Mouse (Mus musculus) gastrocnemius, postnatal 14 days (tissue): ENCODE results near the gene Cox7a2. TPM values are rescaled to one million over a fixed set of nuclear protein-coding genes. Genes with fewer than 3 reads are reported as not detected.

ENCODE experiments used
- DNase-seq: peaks from one replicate; pipeline ENCODE4 v3.0.0; 2021; ENCODE audit warnings: mixed read lengths
- intact Hi-C: fragments of 180-260 bp; cut with DNase I; formaldehyde crosslinking; loops from one replicate; pipeline ENCODE4 v1.15.1; 2025; ENCODE audit warnings: low total_unique reads
- total RNA-seq, 2 experiments: library from RNA; stranded (reverse); gene quantifications; 2 replicates each; pipeline ENCODE4 v1.2.3; 2021

Cox7a2 gene
- total RNA-seq, 2 experiments from 2014 or later: 494 to 598 TPM

DNA sequence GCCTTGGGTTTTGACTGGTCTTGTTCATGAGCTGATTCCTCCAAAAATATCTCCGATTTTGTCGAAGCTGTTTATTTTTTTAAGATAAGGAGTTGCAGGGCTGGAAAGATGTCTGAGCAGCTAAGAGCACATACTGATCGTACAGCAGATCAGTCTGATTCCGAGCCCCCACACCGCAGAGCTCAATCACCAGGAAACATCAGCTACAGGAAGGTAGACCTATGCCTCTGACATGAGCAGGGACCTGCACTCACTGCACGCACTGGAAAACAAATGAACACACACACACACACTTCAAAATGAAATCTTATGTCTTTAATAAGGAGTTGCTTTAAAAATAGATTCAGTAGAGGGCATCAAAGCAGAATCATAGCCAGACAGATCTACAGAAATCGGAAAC, 9.0 kb downstream of the Cox7a2 start:
- intact Hi-C loops: no loop called here
- DNase-seq: no peak

- intact Hi-C loops: no loop called here
- no peak for DNase-seq
These were observed 14.6 kb downstream of the Cox7a2 start for GRCm38 (mm10) chr9:79745036-79745435.

GRCm38 (mm10) chr9:79735608-79736007, 24.1 kb downstream of the Cox7a2 start:
- intact Hi-C loops: no loop called here
- no peak for DNase-seq

DNA sequence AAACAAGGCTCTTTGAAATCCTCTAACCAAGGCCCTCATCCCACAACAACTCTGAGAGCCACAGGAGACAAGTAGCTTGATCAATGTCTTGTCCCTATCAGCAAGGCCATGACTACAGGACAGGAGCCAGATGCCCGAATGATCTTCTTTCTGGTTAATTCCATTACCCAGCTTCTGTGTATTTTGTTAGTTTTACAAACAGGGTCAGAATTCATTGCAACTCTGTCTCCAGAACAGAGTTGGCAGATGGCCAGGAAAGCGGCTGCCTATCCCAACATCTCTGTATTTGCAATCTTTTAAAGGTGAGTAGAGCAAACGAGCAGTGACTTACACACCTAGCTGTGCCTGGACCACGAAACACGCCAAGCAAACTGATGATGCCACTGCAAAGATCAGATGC, 29.4 kb downstream of the Cox7a2 start:
- intact Hi-C loops: no loop called here
- no peak for DNase-seq

DNA sequence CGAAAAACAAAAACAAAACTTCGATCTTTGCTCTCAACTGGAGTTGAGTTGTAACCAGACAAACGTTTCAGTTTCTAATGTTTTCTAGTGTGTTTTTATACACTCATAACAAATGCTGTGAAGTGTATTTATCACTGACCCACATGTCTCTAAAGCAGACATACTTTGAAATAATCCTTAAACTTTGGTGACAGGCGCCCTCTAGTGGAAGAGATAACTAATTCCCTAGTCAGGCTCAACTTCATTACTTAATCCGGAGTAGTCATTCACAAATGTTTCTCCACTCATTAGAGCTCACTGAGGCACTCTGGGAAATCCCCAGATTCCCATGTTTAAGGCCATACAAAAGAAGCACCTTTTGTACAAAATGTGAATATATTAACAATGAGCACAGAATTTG, 36.6 kb downstream of the Cox7a2 start:
- no peak for DNase-seq
- intact Hi-C loops: loop anchor here (5.0 kb wide), 2 partner anchors 936 to 951 kb away; no protein-coding TSS in a partner anchor

DNA sequence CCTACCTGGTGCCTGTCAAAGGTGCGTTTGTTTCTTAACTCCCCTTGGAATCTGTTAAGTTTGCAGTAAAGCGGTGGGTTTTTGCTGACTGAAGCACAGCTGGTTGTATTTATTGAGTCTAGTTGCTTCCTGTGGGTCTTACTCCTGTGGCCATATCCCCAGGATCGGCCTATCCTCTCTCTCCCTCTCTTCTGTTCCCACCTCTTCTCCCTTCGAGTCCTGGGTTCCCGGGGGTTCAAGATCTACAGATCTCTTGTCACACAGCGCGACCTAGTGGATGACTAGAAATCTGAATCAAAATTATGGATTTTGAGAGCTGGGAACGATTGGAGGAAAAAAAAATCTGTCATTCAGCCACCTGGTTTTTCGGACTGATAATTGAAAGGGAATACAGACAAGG, 38.6 kb downstream of the Cox7a2 start:
- peak; percentile 60 for DNase-seq
- intact Hi-C loops: loop anchor here (5.0 kb wide), 2 partner anchors 934 to 949 kb away; no protein-coding TSS in a partner anchor

DNA sequence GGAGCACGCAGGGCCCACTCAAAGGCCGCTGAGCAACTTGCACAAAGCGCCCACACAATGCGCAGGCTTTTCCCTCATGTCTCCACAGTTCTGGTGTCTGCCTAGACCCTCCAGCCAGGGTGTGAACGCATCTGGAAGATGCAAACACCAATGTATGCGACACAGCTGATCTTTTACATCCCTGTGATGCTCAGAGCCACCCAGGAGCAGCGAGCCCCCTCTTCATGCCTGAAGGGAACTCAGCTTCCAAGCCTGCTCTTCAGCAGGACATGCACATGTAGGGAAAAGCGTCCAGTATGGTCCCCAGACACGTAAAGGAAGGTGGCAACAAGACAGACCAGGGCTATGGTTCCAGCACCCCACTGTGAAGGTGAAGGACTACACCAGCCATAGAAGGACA, 39.5 kb downstream of the Cox7a2 start:
- DNase-seq: no peak

GRCm38 (mm10) chr9:79719451-79719850, 40.2 kb downstream of the Cox7a2 start:
- peak; percentile 44 for DNase-seq
- intact Hi-C loops: loop anchor here (5.0 to 10.0 kb wide), 2 partner anchors 615 to 672 kb away; no protein-coding TSS in a partner anchor

More for the DNA sequence above, 39.5 kb downstream of the Cox7a2 start:
- intact Hi-C loops: loop anchor here (5.0 kb wide), 2 partner anchors 933 to 948 kb away; no protein-coding TSS in a partner anchor

GRCm38 (mm10) chr9:79718481-79719370, 41.0 kb downstream of the Cox7a2 start, which contains the start of gene Col12a1:
Col12a1 (minus strand) TSS chr9:79718831.
- intact Hi-C loops: loop anchor here (5.0 to 10.0 kb wide), 2 partner anchors 614 to 671 kb away; no protein-coding TSS in a partner anchor
- peak; percentile 80 for DNase-seq

- DNase-seq: no peak
- intact Hi-C loops: loop anchor here (5.0 to 10.0 kb wide), 2 partner anchors 613 to 671 kb away; no protein-coding TSS in a partner anchor
These were observed 41.7 kb downstream of the Cox7a2 start for GRCm38 (mm10) chr9:79717836-79718475.

DNA sequence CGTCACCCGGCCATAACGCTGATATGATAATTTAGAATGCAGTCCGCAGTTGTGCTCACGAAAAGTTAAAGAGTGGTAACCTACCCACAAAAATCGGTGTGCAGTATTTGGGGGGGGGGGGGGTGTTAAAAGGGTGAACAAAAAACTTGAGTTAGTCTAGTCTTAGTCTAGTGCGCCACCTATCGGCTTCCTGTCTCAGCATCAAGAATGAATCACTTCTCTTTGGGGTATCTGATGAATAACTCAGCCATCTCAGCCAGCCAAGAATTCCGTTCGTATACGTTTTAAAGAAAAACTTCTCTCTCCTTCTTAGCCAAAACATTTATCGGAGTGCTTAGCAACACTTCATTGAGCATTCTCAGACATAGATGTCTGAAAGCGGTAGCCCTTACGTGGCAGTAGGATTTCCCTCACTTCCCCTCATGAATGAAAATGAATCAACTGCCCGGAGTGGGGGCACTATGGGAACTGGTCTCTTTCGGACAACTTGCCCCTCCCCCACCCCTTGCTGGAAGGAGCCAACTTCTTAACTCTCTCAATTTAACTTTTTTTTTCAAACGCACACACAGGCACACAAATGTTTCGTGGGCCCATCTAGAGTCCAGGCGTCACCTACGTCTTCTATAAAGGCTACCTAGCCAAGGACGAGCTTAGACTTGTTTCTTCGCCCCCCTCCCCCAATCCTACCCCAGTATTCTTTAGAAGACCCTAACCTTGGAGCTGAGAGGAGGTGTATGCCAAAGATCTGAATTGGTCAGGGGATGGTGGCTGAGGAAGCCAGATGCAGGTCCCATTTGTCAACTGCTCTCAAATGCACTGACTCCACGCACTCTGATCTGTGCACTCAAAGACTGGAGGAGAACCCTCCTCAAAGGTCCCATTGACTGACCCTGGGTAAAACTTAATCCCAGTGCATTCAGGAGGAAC, 42.5 kb downstream of the Cox7a2 start:
- peak; percentile 69 for DNase-seq
- intact Hi-C loops: loop anchor here (5.0 to 10.0 kb wide), 2 partner anchors 612 to 670 kb away; no protein-coding TSS in a partner anchor

GRCm38 (mm10) chr9:79716496-79716895, 43.2 kb downstream of the Cox7a2 start:
- DNase-seq: no peak
- intact Hi-C loops: loop anchor here (5.0 to 10.0 kb wide), 2 partner anchors 612 to 669 kb away; no protein-coding TSS in a partner anchor

DNA sequence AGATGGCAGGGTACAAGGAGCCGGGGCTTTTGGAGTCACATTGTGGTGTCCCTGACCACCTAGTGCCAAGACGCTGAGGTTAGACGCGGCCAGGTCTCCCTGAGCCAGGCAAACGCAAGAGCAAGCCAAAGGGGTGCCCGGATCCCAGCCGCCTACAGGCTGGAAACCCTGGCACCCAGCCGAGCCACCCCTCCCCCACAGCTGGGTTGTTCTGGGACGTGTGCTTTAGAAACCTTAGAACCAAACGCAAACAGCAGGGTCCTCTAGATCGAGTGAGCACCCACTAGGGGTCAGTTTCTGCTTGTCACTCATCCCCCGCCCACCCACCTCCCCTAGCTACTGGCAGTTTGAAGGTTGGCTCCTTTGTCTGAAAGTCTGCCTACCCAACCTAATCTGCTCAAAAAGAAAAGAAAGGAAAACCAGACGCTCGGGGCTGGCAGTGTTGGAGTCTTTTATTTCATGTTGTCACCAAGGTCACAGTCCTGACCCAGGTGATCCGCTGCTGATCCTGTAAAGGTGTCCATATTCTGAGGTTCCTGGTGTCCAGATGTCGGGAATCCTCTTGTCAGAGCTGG, 45.1 kb downstream of the Cox7a2 start:
- intact Hi-C loops: loop anchor here (5.0 to 10.0 kb wide), 2 partner anchors 610 to 667 kb away; no protein-coding TSS in a partner anchor
- DNase-seq: peak; percentile 71

Other genes starting within 250 kb of the Cox7a2 start
- gene Col12a1, start 41.0 kb downstream of the Cox7a2 start, total RNA-seq: 10 to 100 TPM; 55.3 to 60.1 TPM
- 10 to 100 TPM; 37.8 to 42.6 TPM for gene Tmem30a, start 33.6 kb upstream of the Cox7a2 start, total RNA-seq